Mouse (Mus musculus): Measurements from ENCODE around the gene Prss21.

GRCm38 (mm10) chr17:23820731-23821130 is 47.1 kb upstream of the Prss21 start:
- TF ChIP-seq POLR2A (IDR thresholded peaks at IDR 0.05; ENCODE audit: low read depth, low read length), result no peak
- TF ChIP-seq CTCF (IDR thresholded peaks at IDR 0.05; ENCODE audit: borderline replicate concordance, insufficient read depth, low read length), result no peak
